Mouse (Mus musculus) spleen, adult 10 weeks (tissue): Measurements from ENCODE around the gene Vmn1r66. TPM values are rescaled to one million over a fixed set of nuclear protein-coding genes. Genes with fewer than 3 reads are reported as not detected.

Experiments
- polyA plus RNA-seq: library from polyadenylated mRNA; stranded (reverse); fragments of 350-450 nt; fragmentation: Illumina TruSeq; extraction: RNeasy Lipid Tissue Mini Kit (QIAGEN cat#74804); gene quantifications from one replicate; pipeline ENCODE4 v1.2.3, GENCODE M21; 2015; ENCODE audit warnings: low replicate concordance; ENCODE audit not compliant: insufficient read depth

The Vmn1r66 gene
- not detected for polyA plus RNA-seq

GRCm38 (mm10) chr7:10277906-10278305 is at the start of gene Vmn1r66:
Vmn1r66 (minus strand) TSS chr7:10278006.

Other genes starting within 250 kb of the Vmn1r66 start
- not detected for gene Vmn2r50, start 224.7 kb downstream of the Vmn1r66 start, polyA plus RNA-seq
- gene Vmn2r51, start 172.3 kb downstream of the Vmn1r66 start, polyA plus RNA-seq = not detected
- not detected for gene Vmn2r52, start 101.4 kb downstream of the Vmn1r66 start, polyA plus RNA-seq
- gene Vmn1r67, start 165.3 kb upstream of the Vmn1r66 start, polyA plus RNA-seq = not detected
- gene Zik1, start 217.4 kb upstream of the Vmn1r66 start, polyA plus RNA-seq = 1.9 TPM